Mouse (Mus musculus) forebrain, embryonic 10.5 days (tissue): ENCODE results near the gene Chchd1. TPM values are rescaled to one million over a fixed set of nuclear protein-coding genes. Genes with fewer than 3 reads are reported as not detected.
"Not testable (repeated sequence)": the region's sequence is repeated elsewhere in the genome, so short reads cannot be mapped to it uniquely, and the experiment has no call there.

ENCODE experiments used
- DNase-seq: peaks from one replicate; pipeline ENCODE4 v3.0.0-alpha.2; 2017; ENCODE audit warnings: low spot score; ENCODE audit errors: extremely low spot score
- H3K27ac ChIP-seq: fragments of 300-500 bp; sonication (generic); 2 replicates; pipeline ENCODE4 v1.5.1; 2016; ENCODE audit warnings: mild to moderate bottlenecking
- H3K27me3 ChIP-seq: fragments of 300-500 bp; sonication (generic); 2 replicates; pipeline ENCODE4 v1.6.1; 2016; ENCODE audit warnings: mild to moderate bottlenecking; ENCODE audit not compliant: poor library complexity, severe bottlenecking
- H3K36me3 ChIP-seq: fragments of 300-500 bp; sonication (generic); replicated peaks from 2 replicates; pipeline ENCODE4 v1.6.1; 2016; ENCODE audit warnings: mild to moderate bottlenecking, moderate library complexity
- H3K4me1 ChIP-seq: fragments of 300-500 bp; sonication (generic); 2 replicates; pipeline ENCODE4 v1.6.1; 2016
- H3K4me3 ChIP-seq: fragments of 300-500 bp; sonication (generic); 2 replicates; pipeline ENCODE4 v1.5.1; 2016; ENCODE audit warnings: mild to moderate bottlenecking, moderate library complexity
- H3K9me3 ChIP-seq: fragments of 300-500 bp; sonication (generic); 2 replicates; pipeline ENCODE4 v1.6.1; 2016; ENCODE audit warnings: mild to moderate bottlenecking, moderate library complexity
- WGBS: fragments of 180-500 bp; shearing (Covaris S2); methylation state at CpG from one replicate; pipeline ENCODE4 v1.1.7; 2016; 5-methylcytosine and 5-hydroxymethylcytosine counted together
- polyA plus RNA-seq: library from polyadenylated mRNA; unstranded; fragments of >200 nt; fragmentation: Nextera tagmentation; extraction: Ambion mirVana; gene quantifications from 2 replicates; pipeline ENCODE4 v1.2.1, GENCODE M21; 2016

The Chchd1 gene
- polyA plus RNA-seq, 1 experiment from 2014 or later: 261 TPM

DNA sequence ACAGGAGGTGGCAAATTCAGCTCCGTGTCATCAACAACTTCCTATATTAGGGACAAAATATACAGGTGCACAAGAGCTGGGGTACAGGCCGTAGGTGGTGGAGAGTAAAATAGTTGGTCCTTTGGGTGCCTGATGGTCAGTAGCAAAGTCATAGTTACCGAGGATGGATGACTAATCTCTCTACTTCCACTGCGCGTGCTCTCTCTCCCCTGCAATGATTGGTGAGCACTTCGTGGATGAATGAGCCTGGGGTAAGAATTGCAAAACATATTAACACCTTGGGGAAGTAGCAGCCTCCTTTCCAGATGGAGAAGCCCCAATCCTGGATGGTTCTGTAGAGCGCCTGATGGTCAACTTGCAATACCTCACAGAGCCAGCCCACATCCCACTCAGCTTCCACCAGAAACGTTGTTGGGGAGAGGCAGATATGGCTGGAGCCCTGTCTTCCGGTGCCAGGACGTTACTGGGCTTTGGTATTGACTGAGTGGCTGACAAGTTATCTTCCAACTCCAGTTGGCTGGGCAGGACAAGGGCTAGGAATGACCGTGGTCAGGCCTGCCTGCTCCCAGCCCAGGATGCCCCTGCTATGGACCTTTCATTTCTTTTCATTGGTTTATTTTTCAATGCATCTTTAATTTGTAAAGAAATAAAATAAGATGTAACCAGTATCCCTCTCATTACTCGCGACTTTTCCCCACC lies 8.5 kb upstream of the Chchd1 start:
- peak; percentile 32 for DNase-seq
- Histone ChIP-seq H3K4me1 (peaks cover 49% of the 10 kb centered on the region), H3K27me3 (no peaks in the 10 kb centered on the region), H3K36me3 (peaks cover 70% of the 10 kb centered on the region), H3K9me3 (no peaks in the 10 kb centered on the region), H3K4me3 (peak overlapping the region; percentile 95), H3K27ac (peak overlapping the region; percentile 97)
- 52% methylated on average over 13 of the region's 13 CpGs for WGBS

GRCm38 (mm10) chr14:20694884-20695760 lies 7.7 kb upstream of the Chchd1 start, which contains the start of gene Fut11:
TSS of gene Fut11 (plus strand) at chr14:20694968.
- H3K36me3 ChIP-seq: peaks cover 67% of the 10 kb centered on the region
- H3K9me3 ChIP-seq: no peaks in the 10 kb centered on the region

DNA sequence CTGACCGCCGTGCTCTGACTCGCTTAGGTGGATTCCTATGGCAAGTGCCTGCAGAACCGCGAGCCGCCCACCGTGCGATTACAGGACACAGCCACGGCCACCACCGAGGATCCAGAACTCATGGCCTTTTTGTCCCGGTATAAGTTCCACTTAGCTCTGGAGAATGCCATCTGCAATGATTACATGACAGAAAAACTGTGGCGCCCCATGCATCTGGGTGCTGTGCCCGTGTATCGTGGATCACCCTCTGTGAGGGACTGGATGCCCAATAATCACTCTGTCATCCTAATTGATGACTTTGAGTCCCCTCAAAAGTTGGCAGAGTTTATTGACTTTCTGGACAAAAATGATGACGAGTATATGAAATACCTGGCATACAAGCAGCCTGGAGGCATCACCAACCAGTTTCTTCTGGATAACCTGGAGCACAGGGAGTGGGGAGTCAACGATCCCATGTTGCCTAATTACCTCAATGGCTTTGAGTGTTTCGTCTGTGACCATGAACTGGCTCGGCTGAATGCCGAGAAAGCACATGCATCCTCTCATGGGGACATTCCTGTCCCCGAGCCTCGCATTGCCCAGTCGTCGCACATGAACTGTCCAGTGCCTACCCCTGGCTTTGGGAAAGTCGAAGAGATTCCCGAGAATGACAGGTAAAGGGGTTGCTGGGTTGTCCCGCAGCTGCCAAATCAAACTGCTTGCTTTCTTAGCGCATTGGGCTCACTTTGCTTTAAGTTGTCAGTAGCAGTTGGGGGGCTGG lies 6.9 kb upstream of the Chchd1 start:
- peak overlapping the region; percentile 97 for H3K27ac ChIP-seq
- no peaks in the 10 kb centered on the region for H3K9me3 ChIP-seq
- H3K4me1 ChIP-seq: peaks cover 54% of the 10 kb centered on the region
- WGBS: 20% methylated on average over 27 of the region's 27 CpGs
- H3K4me3 ChIP-seq: peak overlapping the region; percentile 95
- H3K27me3 ChIP-seq: no peaks in the 10 kb centered on the region
- H3K36me3 ChIP-seq: peaks cover 63% of the 10 kb centered on the region
- no peak for DNase-seq

More at GRCm38 (mm10) chr14:20694884-20695760, 7.7 kb upstream of the Chchd1 start, which contains the start of gene Fut11:
- H3K27me3 ChIP-seq: no peaks in the 10 kb centered on the region
- WGBS: under 1% methylated on average over 111 of the region's 111 CpGs
- peak within 1 kb of the TSS; percentile 97 for H3K27ac ChIP-seq
- H3K4me3 ChIP-seq: peak within 1 kb of the TSS; percentile 95
- DNase-seq: peak; percentile 86
- peaks cover 49% of the 10 kb centered on the region for H3K4me1 ChIP-seq

GRCm38 (mm10) chr14:20696986-20697385 lies 5.8 kb upstream of the Chchd1 start:
- Histone ChIP-seq H3K36me3 (peaks cover 53% of the 10 kb centered on the region), H3K4me3 (peak overlapping the region; percentile 95; the same call in 1 of the 2 replicates), H3K4me1 (peaks cover 65% of the 10 kb centered on the region), H3K9me3 (no peaks in the 10 kb centered on the region), H3K27me3 (no peaks in the 10 kb centered on the region), H3K27ac (no peak overlapping the region)
- 28% methylated on average over 1 of the region's 1 CpGs for WGBS
- no peak for DNase-seq

DNA sequence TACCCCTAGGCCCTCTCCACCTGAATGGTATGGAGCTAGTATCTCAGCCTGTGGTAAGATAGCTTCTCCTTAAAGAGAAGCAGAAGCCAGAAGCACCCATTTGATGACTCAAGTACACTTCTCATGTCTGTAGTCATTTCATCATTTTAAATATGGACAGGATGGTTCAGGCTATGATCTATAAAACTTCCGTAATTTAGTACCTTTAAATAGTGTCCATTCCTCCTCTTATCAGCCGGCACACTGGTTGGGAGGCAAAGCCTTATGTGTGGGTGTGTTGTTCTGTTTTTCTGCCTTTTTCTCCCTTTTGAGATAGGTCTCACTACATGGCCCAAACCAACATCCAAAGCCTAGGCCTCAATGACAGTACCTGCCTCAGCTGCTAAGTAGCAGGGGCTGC lies 4.3 kb upstream of the Chchd1 start:
- Histone ChIP-seq H3K4me1 (peaks cover 70% of the 10 kb centered on the region), H3K36me3 (peaks cover 38% of the 10 kb centered on the region), H3K4me3 (no peak overlapping the region), H3K27me3 (no peaks in the 10 kb centered on the region), H3K27ac (no peak overlapping the region), H3K9me3 (no peaks in the 10 kb centered on the region)
- WGBS: 94% methylated on average over 2 of the region's 2 CpGs
- DNase-seq: no peak

DNA sequence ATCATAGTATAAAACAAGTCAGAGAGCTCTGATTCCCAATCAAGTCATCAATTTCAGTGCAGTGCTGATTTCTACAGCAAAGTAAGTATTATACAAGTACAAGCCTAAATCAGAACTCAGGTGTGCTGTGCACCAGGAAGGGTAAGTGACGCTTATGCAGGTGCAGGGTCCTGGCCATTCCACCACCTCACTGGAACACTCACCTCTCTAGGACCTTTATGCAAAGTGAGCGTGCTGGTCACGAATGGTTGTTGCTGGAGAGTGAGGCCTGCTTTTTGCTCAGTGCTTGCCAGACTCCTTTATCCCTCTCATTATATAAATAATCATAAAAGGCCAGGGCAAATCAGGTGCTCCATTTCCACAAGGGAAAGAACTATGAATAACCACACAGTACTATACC lies 2.4 kb upstream of the Chchd1 start:
- Histone ChIP-seq H3K36me3 (peaks cover 42% of the 10 kb centered on the region), H3K4me3 (no peak overlapping the region), H3K27me3 (no peaks in the 10 kb centered on the region), H3K4me1 (peaks cover 63% of the 10 kb centered on the region), H3K9me3 (no peaks in the 10 kb centered on the region), H3K27ac (no peak overlapping the region)
- 89% methylated on average over 3 of the region's 3 CpGs for WGBS
- DNase-seq: no peak

- Histone ChIP-seq H3K36me3 (peaks cover 46% of the 10 kb centered on the region), H3K27me3 (no peaks in the 10 kb centered on the region), H3K4me3 (peak overlapping the region; percentile 84), H3K27ac (no peak overlapping the region), H3K4me1 (peaks cover 51% of the 10 kb centered on the region), H3K9me3 (no peaks in the 10 kb centered on the region)
- no peak for DNase-seq
- WGBS: 89% methylated on average over 8 of the region's 8 CpGs
Measured at GRCm38 (mm10) chr14:20701554-20701953, 1.3 kb upstream of the Chchd1 start.

GRCm38 (mm10) chr14:20702096-20702740 lies 588 bp upstream of the Chchd1 start:
- Histone ChIP-seq H3K9me3 (no peaks in the 10 kb centered on the region), H3K36me3 (peaks cover 46% of the 10 kb centered on the region), H3K27ac (peak overlapping the region; percentile 97), H3K27me3 (no peaks in the 10 kb centered on the region), H3K4me3 (peak overlapping the region; percentile 84), H3K4me1 (peaks cover 49% of the 10 kb centered on the region)
- WGBS: 18% methylated on average over 15 of the region's 15 CpGs
- no peak for DNase-seq

GRCm38 (mm10) chr14:20703461-20703860 lies 655 bp downstream of the Chchd1 start:
- not testable (repeated sequence) for DNase-seq, H3K9me3 ChIP-seq, H3K27me3 ChIP-seq
- peaks cover 37% of the 10 kb centered on the region for H3K36me3 ChIP-seq
- H3K4me1 ChIP-seq: peaks cover 43% of the 10 kb centered on the region
- H3K4me3 ChIP-seq: peak overlapping the region; percentile 84
- H3K27ac ChIP-seq: peak overlapping the region; percentile 97
- WGBS: 12% methylated on average over 8 of the region's 8 CpGs

DNA sequence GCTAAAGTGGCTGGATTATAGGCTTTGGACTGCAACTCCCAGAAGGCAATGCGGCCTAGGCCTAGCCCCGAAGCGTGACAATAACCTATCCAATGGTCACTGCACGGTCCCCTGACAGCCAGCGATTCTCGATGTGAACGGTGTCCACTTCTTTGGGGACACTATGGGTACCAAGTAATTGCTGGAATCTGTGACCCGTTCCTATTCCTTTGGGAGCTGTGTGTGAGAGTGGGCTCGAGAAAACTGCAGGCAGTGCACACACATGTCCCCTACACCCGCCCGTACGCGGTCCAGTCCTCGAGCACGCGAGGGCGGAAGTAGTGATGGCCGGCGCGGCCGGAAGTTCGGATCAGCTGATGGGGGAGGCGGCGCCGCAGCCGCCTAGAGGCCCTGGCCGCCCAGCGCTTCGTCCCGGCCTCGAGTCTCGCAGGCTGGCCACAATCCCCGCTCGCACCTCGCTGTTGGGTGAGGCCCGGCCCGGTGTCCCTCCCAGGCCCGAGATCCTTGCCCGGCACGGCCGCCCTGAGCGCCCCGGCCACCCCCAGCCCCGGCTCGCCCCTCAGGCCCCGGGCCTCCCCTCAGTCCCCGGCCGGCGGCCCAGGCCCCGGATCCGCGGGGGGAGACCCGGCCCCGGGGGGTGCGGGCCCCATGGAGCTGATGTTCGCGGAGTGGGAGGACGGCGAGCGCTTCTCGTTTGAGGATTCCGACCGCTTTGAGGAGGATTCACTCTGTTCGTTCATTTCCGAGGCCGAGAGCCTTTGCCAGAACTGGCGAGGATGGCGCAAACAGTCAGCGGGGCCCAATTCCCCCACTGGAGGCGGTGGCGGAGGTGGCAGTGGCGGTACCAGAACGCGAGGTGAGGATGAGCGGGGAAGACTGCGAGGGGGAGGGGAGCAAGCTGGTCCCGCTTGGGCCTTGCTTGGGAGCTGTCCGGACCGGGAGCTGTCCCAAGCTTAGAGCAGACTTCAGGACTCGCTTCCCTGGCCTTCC lies 4.7 kb downstream of the Chchd1 start, which contains the start of gene Zswim8:
Gene Zswim8 (plus strand): TSS at position 352 of the 990 bp plus-strand sequence.
- Histone ChIP-seq H3K4me1 (peaks cover 36% of the 10 kb centered on the region), H3K9me3 (no peaks in the 10 kb centered on the region), H3K27ac (peak within 1 kb of the TSS; percentile 94), H3K36me3 (peaks cover 46% of the 10 kb centered on the region), H3K4me3 (peak within 1 kb of the TSS; percentile 100), H3K27me3 (no peaks in the 10 kb centered on the region)
- DNase-seq: peak; percentile 91
- under 1% methylated on average over 80 of the region's 80 CpGs for WGBS

DNA sequence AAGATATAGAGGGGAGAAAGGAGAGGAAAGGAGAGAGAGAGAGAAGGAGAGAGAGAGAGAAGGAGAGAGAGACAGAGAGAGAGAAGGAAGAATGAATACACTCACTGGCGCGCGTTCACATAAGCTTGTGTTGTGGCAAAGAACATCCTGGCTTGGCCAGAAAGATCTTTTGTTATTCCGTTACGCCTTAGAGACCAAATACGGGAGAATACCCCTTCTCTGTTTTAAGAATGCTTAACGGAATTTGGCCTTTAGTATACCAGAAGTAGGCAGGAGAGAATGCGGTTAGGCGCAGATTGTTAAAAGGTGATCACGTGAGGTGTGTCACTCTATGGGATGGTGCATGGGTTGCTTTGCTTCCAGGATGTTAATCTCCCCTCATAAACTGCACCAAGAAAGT lies 5.4 kb downstream of the Chchd1 start:
- WGBS: 14% methylated on average over 10 of the region's 10 CpGs
- H3K27ac ChIP-seq: peak overlapping the region; percentile 94
- peaks cover 53% of the 10 kb centered on the region for H3K36me3 ChIP-seq
- H3K4me1 ChIP-seq: peaks cover 36% of the 10 kb centered on the region
- H3K4me3 ChIP-seq: peak overlapping the region; percentile 100
- H3K9me3 ChIP-seq: no peaks in the 10 kb centered on the region
- DNase-seq: no peak
- no peaks in the 10 kb centered on the region for H3K27me3 ChIP-seq
